Mouse (Mus musculus) stomach, postnatal 0 days (tissue): ENCODE data around the gene Chil4.

Source experiments
- CTCF ChIP-seq: IDR thresholded peaks from 2 replicates; pipeline ENCODE4 v1.5.1; 2016; ENCODE audit warnings: antibody characterized with exemption, low read depth, mild to moderate bottlenecking, moderate library complexity
- EP300 ChIP-seq: optimal IDR thresholded peaks from 2 replicates; pipeline ENCODE3; 2016; ENCODE audit warnings: antibody characterized with exemption

- no peak for TF ChIP-seq CTCF
- no peak for TF ChIP-seq EP300
Measured at GRCm38 (mm10) chr3:106221625-106222265, 2.4 kb upstream of the Chil4 start.
